Mouse (Mus musculus) thymus, postnatal 36 days (tissue): ENCODE measurements around the gene Ogfod2.
A peak's percentile ranks its signal among the peaks of the same experiment; 100 is the strongest.

Experiments used
- DNase-seq, 2 experiments: peaks; one replicate each; pipeline ENCODE4 v3.0.0; 2022; ENCODE audit warnings: mixed read lengths in 2 of 2

Ogfod2 gene

GRCm38 (mm10) chr5:124111742-124112497 lies at the start of gene Ogfod2:
Gene Ogfod2 (plus strand): TSS chr5:124112297.
- peak; percentile 94 to 95 for DNase-seq

- no peak for DNase-seq
Measured at GRCm38 (mm10) chr5:124069657-124070056, 42.4 kb upstream of the Ogfod2 start.

GRCm38 (mm10) chr5:124073682-124074081 lies 38.4 kb upstream of the Ogfod2 start:
- DNase-seq: no peak

- DNase-seq: peak; percentile 36 to 57
Measured at GRCm38 (mm10) chr5:124074845-124075307, 37.2 kb upstream of the Ogfod2 start.

- DNase-seq: peak; percentile 29 to 50
Measured at GRCm38 (mm10) chr5:124075716-124076115, 36.4 kb upstream of the Ogfod2 start.

GRCm38 (mm10) chr5:124076559-124076958 lies 35.5 kb upstream of the Ogfod2 start:
- no peak for DNase-seq

- peak; percentile 33 to 56 for DNase-seq
Measured at GRCm38 (mm10) chr5:124077241-124077640, 34.9 kb upstream of the Ogfod2 start.

- peak; percentile 54 to 67 for DNase-seq
Measured at GRCm38 (mm10) chr5:124077856-124078460, 34.1 kb upstream of the Ogfod2 start.

- peak; percentile 67 to 79 for DNase-seq
Measured at GRCm38 (mm10) chr5:124078794-124079416, 33.2 kb upstream of the Ogfod2 start.

- peak; percentile 71 to 79 for DNase-seq
Measured at GRCm38 (mm10) chr5:124079880-124080279, 32.2 kb upstream of the Ogfod2 start.

- no peak for DNase-seq
Measured at GRCm38 (mm10) chr5:124082447-124082846, 29.6 kb upstream of the Ogfod2 start.

GRCm38 (mm10) chr5:124082941-124083688 lies 29.0 kb upstream of the Ogfod2 start:
- DNase-seq: peak in 1 of 2 experiments; percentile 23

- peak; percentile 58 to 74 for DNase-seq
Measured at GRCm38 (mm10) chr5:124083850-124084587, 28.1 kb upstream of the Ogfod2 start.

- DNase-seq: peak; percentile 85 to 87
Measured at GRCm38 (mm10) chr5:124084588-124085173, 27.4 kb upstream of the Ogfod2 start.

GRCm38 (mm10) chr5:124085513-124085912 lies 26.6 kb upstream of the Ogfod2 start:
- DNase-seq: no peak

GRCm38 (mm10) chr5:124086876-124087275 lies 25.2 kb upstream of the Ogfod2 start:
- no peak for DNase-seq

GRCm38 (mm10) chr5:124089868-124090267 lies 22.2 kb upstream of the Ogfod2 start:
- no peak for DNase-seq

GRCm38 (mm10) chr5:124091951-124092406 lies 20.1 kb upstream of the Ogfod2 start:
- peak in 1 of 2 experiments; percentile 14 for DNase-seq

GRCm38 (mm10) chr5:124093120-124093794 lies 18.8 kb upstream of the Ogfod2 start:
- no peak for DNase-seq

- DNase-seq: no peak
Measured at GRCm38 (mm10) chr5:124093852-124094604, 18.1 kb upstream of the Ogfod2 start.
